Mouse (Mus musculus) olfactory bulb, adult 2 months (tissue): Measurements from ENCODE around the gene Foxr1.

Source experiments
- CTCF ChIP-seq: fragments of 200-500 bp; IDR thresholded peaks from 2 replicates; pipeline ENCODE4 v1.5.1; 2012; ENCODE audit warnings: low read depth, mild to moderate bottlenecking, low read length, moderate library complexity; ENCODE audit not compliant: insufficient read depth
- POLR2A ChIP-seq: fragments of 200-500 bp; IDR thresholded peaks from 2 replicates; pipeline ENCODE4 v1.6.1; 2012; ENCODE audit warnings: mild to moderate bottlenecking, low read depth, low read length, moderate library complexity; ENCODE audit not compliant: insufficient read depth

GRCm38 (mm10) chr9:44406906-44407751 lies 33.8 kb downstream of the Foxr1 start, which contains the start of the genes Rps25 and Trappc4:
- TF ChIP-seq POLR2A (peak; percentile 42; the same call in 1 of the 2 replicates), CTCF (no peak)
